Mouse (Mus musculus) spleen, embryonic (tissue): ENCODE results near the gene Cx3cr1.

Experiments
- CTCF ChIA-PET: fragments of 350-600 bp; sonication (Branson Sonifier 250); formaldehyde crosslinking; loops from one replicate; lab custom pipeline; 2022; lab: Charles Lee

Gene Cx3cr1

DNA sequence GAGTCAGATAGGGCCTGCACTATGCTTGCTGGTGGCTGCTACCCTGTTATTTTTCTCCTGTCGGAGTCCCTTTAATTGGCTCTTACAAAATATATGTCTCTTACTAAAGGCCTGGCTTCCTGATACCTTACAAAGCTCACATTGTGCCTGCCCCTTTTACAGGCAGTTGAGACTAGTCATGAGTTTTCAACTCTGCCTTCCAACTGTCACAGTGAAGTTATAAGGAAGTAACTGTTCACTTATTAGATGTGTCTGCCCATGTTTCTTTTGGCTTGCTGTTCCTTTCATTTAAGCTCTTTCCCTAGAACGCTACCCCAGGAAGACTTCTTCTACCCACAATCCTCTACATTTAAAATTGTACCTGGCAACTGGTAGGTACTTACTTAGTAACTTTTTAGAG lies 170.2 kb downstream of the Cx3cr1 start:
- CTCF ChIA-PET = interaction anchor here (0.6 kb wide), 1 partner anchor 1216 kb away, joined by 3 read pairs; no protein-coding TSS in a partner anchor

DNA sequence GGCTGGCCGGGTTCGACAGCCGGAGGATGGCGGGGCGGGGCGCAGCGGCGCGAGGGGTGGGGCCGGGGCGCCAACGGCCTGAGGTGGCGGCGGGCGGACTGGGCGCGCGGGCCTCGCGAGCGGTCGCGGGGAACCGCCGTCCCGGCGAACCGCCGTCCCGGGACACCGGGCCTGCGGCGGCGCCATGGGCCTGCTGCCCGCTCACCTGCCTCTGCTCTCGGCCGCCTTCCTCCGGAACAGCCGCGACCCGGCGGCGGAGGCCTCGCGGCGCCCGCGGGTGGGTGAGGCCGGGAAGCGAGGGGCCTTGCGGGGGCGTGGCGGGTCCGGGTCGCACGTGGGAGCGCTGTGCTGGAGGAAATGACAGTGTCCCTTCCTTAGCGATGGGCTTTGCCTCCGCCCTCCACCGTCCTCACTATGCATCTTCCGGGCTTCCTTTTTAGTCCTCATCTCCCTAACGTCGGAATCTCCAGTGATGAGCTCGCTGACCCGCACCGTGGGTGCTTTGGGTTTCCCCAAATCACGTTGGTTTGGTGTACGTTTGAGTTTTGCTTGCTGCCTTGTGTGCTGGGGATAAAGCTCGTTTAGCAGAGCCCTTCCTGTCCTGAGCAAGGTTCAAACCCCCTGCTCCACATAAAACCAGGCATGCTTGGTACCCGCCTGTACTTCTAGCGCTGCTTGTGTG lies 174.5 kb downstream of the Cx3cr1 start:
- CTCF ChIA-PET = no interaction called here

DNA sequence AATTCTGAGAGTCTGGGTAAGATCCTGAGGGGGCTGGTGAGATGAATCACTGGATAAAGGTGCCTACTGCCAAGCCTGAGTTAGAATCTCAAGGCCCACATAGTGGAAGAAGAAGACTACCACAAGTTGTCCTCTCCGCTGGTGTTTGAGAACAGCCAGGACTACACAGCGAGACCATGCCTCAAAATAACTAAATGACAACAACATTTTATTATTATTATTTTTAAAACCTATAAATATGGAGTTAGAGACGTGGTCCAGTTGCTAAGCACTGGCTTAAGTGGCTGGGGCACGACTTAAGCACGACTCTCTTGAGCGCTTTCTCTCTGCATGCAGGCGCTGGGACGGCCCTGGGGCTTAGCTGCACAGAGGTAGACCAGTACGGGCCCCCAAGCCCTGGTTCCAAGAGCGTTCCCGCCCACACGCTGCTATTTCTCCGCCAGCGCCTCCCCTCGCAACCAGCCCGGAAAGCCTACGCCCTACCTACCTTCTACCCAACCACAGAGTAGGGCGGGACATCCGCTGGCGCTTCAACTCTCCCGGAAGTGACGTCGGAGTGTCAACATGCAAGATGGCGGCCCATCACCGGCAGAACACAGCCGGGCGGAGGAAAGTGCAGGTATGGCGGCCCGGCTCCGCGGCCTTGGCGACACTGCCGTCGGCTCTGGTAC lies 175.2 kb downstream of the Cx3cr1 start, which contains the start of gene Wdr48:
Gene Wdr48 (plus strand): TSS at position 540 of the 671 bp plus-strand sequence.
- CTCF ChIA-PET = no interaction called here

- CTCF ChIA-PET = no interaction called here
These were observed 175.8 kb downstream of the Cx3cr1 start for GRCm38 (mm10) chr9:119893881-119894280.

- CTCF ChIA-PET = no interaction called here
These were observed 179.0 kb downstream of the Cx3cr1 start for GRCm38 (mm10) chr9:119890692-119891091.

DNA sequence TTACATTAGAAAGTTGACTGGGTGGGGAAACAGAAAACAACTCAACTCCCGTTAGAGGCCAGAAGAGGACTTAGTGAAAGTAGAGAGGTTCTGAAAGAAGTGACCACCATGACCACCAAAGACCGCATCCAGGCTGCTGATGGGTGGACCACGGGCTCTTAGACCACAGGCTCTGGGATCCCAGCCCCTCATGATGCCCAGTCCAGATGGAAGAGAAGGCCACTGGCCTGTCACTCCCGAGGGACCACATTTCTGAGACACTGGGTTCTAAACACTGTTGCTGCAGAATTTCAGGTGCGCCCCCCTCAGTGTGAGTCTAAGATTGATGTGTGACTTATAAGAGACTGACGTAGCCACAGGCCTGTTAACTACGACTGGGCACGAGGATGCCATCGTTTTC lies 180.2 kb downstream of the Cx3cr1 start:
- CTCF ChIA-PET = interaction anchor here (0.6 kb wide), 1 partner anchor 14 kb away, joined by 5 read pairs; no protein-coding TSS in a partner anchor

DNA sequence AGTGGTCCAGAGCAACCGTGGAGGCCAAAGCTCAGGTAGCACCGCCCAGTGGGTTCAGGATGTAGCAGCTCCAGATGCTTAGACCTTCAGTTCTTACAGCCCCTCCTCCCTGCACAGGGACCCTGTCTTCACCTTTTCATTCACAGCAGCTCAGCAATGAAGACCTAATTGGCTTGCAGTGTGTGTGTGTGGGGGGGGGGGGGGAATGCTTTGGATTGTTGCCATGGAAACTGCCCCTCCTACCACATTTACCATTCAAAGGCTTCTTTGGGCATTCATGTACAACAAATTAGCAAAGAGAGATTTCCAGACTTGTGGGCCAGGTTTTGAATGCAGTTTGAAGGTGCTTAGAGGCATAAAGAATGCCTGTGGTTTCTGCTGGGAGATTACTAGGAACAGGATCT lies 180.8 kb downstream of the Cx3cr1 start:
- CTCF ChIA-PET = interaction anchor here (0.6 kb wide), 2 partner anchors 15 to 313 kb away, joined by 5 read pairs; no protein-coding TSS in a partner anchor

DNA sequence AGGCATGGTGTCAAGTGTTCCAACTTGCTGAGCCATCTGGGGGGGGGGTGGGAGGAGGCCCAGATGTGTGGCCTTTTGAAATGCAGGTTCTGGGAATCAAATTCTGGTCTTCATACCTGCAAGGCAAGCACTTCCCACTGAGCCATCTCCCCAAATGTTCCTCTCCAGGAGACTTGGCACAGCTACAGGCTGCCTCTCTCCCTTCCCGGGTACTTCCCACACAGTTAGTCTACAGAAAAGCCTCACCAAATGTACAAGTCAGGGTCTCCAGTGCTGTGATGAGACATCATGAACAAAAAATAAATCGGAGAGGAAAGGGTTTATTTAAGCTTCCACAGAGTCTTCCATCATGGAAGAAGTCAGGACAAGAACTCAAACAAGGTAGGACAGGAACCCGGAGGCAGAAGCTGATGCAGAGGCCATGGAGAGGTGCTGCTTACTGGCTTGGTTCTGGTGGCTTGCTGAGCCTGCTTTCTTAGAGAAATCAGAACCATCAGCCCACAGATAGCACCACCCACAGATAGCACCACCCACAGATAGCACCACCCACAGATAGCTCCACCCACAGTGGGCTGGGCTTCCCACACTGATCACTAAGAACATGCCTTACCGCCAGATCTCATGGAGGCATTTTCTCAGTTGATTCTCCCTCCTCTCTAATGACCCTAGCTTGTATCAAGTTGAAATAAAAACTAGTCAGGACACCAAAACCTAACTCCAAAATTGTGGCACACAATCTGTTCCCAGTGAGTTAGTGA lies 182.4 kb downstream of the Cx3cr1 start:
- CTCF ChIA-PET = interaction anchor here (0.5 kb wide), 1 partner anchor 145 kb away, joined by 5 read pairs; no protein-coding TSS in a partner anchor

DNA sequence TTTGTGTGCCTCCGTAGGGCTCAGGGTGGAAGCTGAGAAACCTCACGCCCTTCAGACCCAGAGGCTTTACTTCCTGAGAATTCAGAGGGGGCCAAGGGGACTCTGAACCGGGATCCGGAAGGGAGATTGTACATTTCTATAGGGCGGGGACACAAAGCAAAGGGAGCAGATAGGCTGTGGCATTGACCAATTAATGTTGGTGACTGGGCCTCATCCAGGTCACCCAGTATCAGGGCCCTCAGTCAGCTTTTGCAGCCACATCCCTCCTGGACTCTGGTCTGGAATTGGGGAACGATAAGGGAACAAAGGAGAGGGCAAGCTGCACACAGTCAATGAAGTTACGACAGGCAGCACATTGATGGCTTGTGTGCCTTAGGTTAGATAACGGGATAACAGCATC lies 215.5 kb downstream of the Cx3cr1 start:
- CTCF ChIA-PET = no interaction called here

DNA sequence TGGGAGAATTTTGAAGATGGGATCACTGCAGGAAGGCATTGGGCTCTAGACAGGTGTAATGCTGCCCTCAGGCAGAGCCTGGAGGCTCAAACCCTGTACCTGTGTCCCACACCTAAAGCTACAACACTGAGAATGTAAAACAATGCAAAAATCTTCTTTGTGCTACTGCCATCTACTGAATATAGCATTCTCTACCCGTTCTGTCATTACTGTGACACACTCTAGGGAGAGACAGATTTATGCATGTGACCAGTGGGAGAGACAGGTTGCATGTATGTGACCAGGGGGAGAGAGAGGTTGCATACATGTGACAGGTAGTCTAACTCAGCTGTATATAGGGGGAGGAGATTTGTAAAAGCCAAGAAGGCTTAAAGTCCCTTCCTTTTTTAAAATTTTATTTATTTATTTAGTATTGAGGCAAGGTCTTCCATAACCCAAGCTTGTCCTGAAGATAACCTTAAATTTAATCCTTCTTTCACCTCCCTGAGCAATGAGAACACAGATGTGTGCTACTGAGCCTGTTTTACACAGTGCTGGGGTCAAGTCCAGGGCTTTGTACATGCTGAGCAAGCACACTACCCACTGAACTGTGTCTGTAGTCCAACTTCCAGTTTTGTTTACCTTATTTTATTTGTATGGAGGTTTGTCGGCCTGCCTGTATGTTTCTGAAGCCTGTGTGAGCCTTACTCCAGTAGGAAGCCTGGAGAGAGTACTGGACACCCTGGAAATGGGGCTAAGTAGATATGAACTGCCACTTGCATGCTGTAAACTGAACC lies 216.4 kb downstream of the Cx3cr1 start:
- CTCF ChIA-PET = interaction anchor here (0.7 kb wide), 1 partner anchor 1856 kb away, joined by 3 read pairs; no protein-coding TSS in a partner anchor

DNA sequence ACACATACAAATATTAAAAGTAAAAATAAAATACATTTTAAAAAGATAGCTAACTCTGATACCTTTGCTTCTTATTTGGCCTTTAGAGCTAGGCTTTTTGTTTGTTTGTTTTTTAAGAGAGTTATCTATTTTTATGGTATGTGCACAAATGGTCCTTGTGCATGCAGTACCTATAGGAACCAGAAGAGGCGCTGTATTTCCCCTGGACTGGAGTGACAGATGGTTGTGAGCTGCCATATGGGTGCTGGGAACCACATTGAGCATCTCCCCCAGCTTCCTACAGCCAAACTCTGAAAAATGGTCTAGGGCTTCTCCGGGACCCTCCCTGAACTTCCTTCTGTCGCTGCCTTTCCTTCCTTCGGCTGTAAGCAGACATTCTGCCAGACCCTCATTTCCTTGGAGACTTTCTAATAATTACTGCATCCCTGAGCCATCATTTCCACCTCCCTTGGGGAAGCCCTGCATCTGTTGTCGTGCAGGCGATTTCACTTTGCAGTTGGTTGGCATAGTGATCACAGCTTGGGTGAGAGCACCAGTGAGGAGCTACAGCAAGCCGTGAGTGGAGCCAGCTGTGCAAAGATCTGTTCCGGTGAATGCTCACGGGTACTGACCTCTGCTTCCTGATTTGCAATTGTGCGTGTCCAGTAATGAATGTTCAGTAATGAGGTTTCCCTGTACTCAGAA lies 217.2 kb downstream of the Cx3cr1 start:
- CTCF ChIA-PET = interaction anchor here (0.7 kb wide), 1 partner anchor 1855 kb away, joined by 3 read pairs; no protein-coding TSS in a partner anchor
